Mouse (Mus musculus) testis, adult 2 months (tissue): ENCODE measurements around the gene Dbndd1. TPM values are rescaled to one million over a fixed set of nuclear protein-coding genes. Genes with fewer than 3 reads are reported as not detected.
"Not testable (repeated sequence)": the region's sequence is repeated elsewhere in the genome, so short reads cannot be mapped to it uniquely, and the experiment has no call there.

Experiments used
- H3K27ac ChIP-seq: fragments of 200-500 bp; 2 replicates; pipeline ENCODE4 v1.5.1; 2012; ENCODE audit warnings: low read depth, low read length; ENCODE audit not compliant: control insufficient read depth, insufficient read depth
- H3K27me3 ChIP-seq: fragments of 200-500 bp; 2 replicates; pipeline ENCODE4 v1.6.1; 2012; ENCODE audit warnings: mild to moderate bottlenecking, low read length, moderate library complexity; ENCODE audit not compliant: control insufficient read depth, insufficient read depth
- H3K36me3 ChIP-seq: fragments of 200-500 bp; 2 replicates; pipeline ENCODE4 v1.6.1; 2012; ENCODE audit warnings: mild to moderate bottlenecking, low read length; ENCODE audit not compliant: control insufficient read depth, insufficient read depth
- H3K4me1 ChIP-seq: fragments of 200-500 bp; 2 replicates; pipeline ENCODE4 v1.6.1; 2012; ENCODE audit warnings: low read length; ENCODE audit not compliant: control insufficient read depth, insufficient read depth
- H3K4me3 ChIP-seq: fragments of 200-500 bp; 2 replicates; pipeline ENCODE4 v1.5.1; 2012; ENCODE audit warnings: low read depth, mild to moderate bottlenecking, low read length, moderate library complexity, mixed read lengths; ENCODE audit not compliant: control insufficient read depth
- CTCF ChIP-seq: fragments of 200-500 bp; IDR thresholded peaks from 2 replicates; pipeline ENCODE4 v1.5.1; 2012; ENCODE audit warnings: low read depth, mild to moderate bottlenecking, inconsistent platforms, low read length, moderate library complexity; ENCODE audit not compliant: control insufficient read depth, insufficient read depth, insufficient replicate concordance
- POLR2A ChIP-seq: fragments of 200-500 bp; IDR thresholded peaks from 2 replicates; pipeline ENCODE4 v1.6.1; 2012; ENCODE audit warnings: low read depth, mild to moderate bottlenecking, inconsistent platforms, low read length, moderate library complexity; ENCODE audit not compliant: control insufficient read depth
- polyA plus RNA-seq: library from polyadenylated mRNA; depleted of rRNA; stranded (reverse); fragments of >200 nt; gene quantifications from 2 replicates; pipeline ENCODE4 v1.2.3, GENCODE M21; 2012; rRNA removed

Dbndd1 gene
- polyA plus RNA-seq, 1 experiment = 51.9 TPM

GRCm38 (mm10) chr8:123476911-123477736 is 38.1 kb downstream of the Dbndd1 start:
- no peak for TF ChIP-seq CTCF
- no peak for TF ChIP-seq POLR2A
- H3K27ac ChIP-seq = peak overlapping the region; percentile 97
- H3K4me3 ChIP-seq = peak overlapping the region; percentile 99
- H3K36me3 ChIP-seq = no peaks in the 10 kb centered on the region
- no peaks in the 10 kb centered on the region for H3K27me3 ChIP-seq
- H3K4me1 ChIP-seq = peaks cover 11% of the 10 kb centered on the region

DNA sequence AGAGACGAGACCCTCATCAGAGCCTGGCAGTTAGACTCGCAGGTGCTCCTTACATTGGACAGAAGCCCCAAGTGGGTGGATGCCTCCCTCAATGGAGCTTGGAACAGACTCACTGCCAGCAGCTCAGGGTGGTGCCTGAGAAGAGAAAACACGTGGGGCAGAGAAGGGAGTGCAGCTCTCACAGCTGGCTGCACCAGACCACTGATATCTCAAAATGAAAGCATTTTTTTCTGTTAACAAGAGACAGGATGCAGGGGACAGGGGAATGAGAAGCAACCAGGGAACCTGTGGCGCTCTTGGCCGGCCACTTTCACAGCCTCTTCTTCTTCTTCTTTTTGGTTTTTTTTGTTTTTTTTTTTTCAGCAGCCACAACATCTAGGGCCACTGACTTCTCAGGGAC is 40.7 kb downstream of the Dbndd1 start:
- H3K27me3 ChIP-seq, H3K27ac ChIP-seq, H3K36me3 ChIP-seq: not testable (repeated sequence)
- peak overlapping the region; percentile 21 for H3K4me3 ChIP-seq
- H3K4me1 ChIP-seq = peaks cover 11% of the 10 kb centered on the region

GRCm38 (mm10) chr8:123472991-123473390 is 42.3 kb downstream of the Dbndd1 start:
- H3K36me3 ChIP-seq, H3K27me3 ChIP-seq, H3K4me1 ChIP-seq, H3K4me3 ChIP-seq, H3K27ac ChIP-seq: not testable (repeated sequence)

GRCm38 (mm10) chr8:123467476-123467875 is 47.8 kb downstream of the Dbndd1 start:
- H3K4me3 ChIP-seq = no peak overlapping the region
- H3K4me1 ChIP-seq = no peaks in the 10 kb centered on the region
- H3K27ac ChIP-seq = no peak overlapping the region
- TF ChIP-seq CTCF = no peak
- TF ChIP-seq POLR2A = no peak
- H3K27me3 ChIP-seq = no peaks in the 10 kb centered on the region
- no peaks in the 10 kb centered on the region for H3K36me3 ChIP-seq

GRCm38 (mm10) chr8:123463651-123464050 is 51.6 kb downstream of the Dbndd1 start:
- H3K36me3 ChIP-seq = no peaks in the 10 kb centered on the region
- TF ChIP-seq CTCF = no peak
- no peak for TF ChIP-seq POLR2A

More at GRCm38 (mm10) chr8:123463651-123464050, 51.6 kb downstream of the Dbndd1 start:
- Histone ChIP-seq H3K27ac (no peak overlapping the region), H3K27me3 (no peaks in the 10 kb centered on the region), H3K4me3 (no peak overlapping the region), H3K4me1 (no peaks in the 10 kb centered on the region)

Other genes starting within 250 kb of the Dbndd1 start
- 37.3 and 48.1 TPM in 2 replicates for gene Fanca, start 196.9 kb downstream of the Dbndd1 start, polyA plus RNA-seq
- gene Spire2, start 182.8 kb downstream of the Dbndd1 start, polyA plus RNA-seq = 26.0 and 27.4 TPM in 2 replicates
- gene Tcf25, start 141.7 kb downstream of the Dbndd1 start, polyA plus RNA-seq = 39.4 and 41.8 TPM in 2 replicates
- 0.02 and 0.15 TPM in 2 replicates for gene Mc1r, start 108.4 kb downstream of the Dbndd1 start, polyA plus RNA-seq
- gene Tubb3, start 104.0 kb downstream of the Dbndd1 start, polyA plus RNA-seq = 43.5 and 48.7 TPM in 2 replicates
- 3.5 and 3.7 TPM in 2 replicates for gene Def8, start 91.9 kb downstream of the Dbndd1 start, polyA plus RNA-seq
- 29.5 and 30.4 TPM in 2 replicates for gene Afg3l1, start 37.6 kb downstream of the Dbndd1 start, polyA plus RNA-seq
- gene Gas8, start 3.4 kb upstream of the Dbndd1 start, polyA plus RNA-seq = 54.7 and 55.3 TPM in 2 replicates
- 5.8 and 7.6 TPM in 2 replicates for gene Rhou, start 138.5 kb upstream of the Dbndd1 start, polyA plus RNA-seq